Mouse (Mus musculus): ENCODE data around the gene Zic4.
A peak's percentile ranks its signal among the peaks of the same experiment; 100 is the strongest.

Zic4 gene

GRCm38 (mm10) chr9:91381284-91382110, 19.3 kb downstream of the Zic4 start:
- DNase-seq: peak; percentile 88

GRCm38 (mm10) chr9:91382111-91382379, 19.8 kb downstream of the Zic4 start:
- no peak for DNase-seq

GRCm38 (mm10) chr9:91382471-91383255, 20.4 kb downstream of the Zic4 start:
- DNase-seq: peak; percentile 75

- peak; percentile 79 for DNase-seq
Measured at GRCm38 (mm10) chr9:91383441-91384135, 21.4 kb downstream of the Zic4 start.

- DNase-seq: peak; percentile 59
Measured at GRCm38 (mm10) chr9:91384136-91384500, 21.9 kb downstream of the Zic4 start.

- DNase-seq: peak; percentile 52
Measured at GRCm38 (mm10) chr9:91384693-91385560, 22.7 kb downstream of the Zic4 start.

GRCm38 (mm10) chr9:91385561-91386430, 23.6 kb downstream of the Zic4 start:
- peak; percentile 43 for DNase-seq

GRCm38 (mm10) chr9:91386502-91386890, 24.3 kb downstream of the Zic4 start:
- peak; percentile 9 for DNase-seq

- peak; percentile 64 for DNase-seq
Measured at GRCm38 (mm10) chr9:91386891-91387739, 24.9 kb downstream of the Zic4 start.

GRCm38 (mm10) chr9:91387740-91388080, 25.5 kb downstream of the Zic4 start:
- peak; percentile 5 for DNase-seq

- DNase-seq: peak; percentile 57
Measured at GRCm38 (mm10) chr9:91388173-91388572, 26.0 kb downstream of the Zic4 start.

- DNase-seq: peak; percentile 46
Measured at GRCm38 (mm10) chr9:91393376-91394068, 31.3 kb downstream of the Zic4 start.

GRCm38 (mm10) chr9:91394211-91394646, 32.0 kb downstream of the Zic4 start:
- DNase-seq: peak; percentile 43

GRCm38 (mm10) chr9:91395066-91395772, 33.0 kb downstream of the Zic4 start:
- peak; percentile 68 for DNase-seq

- peak; percentile 16 for DNase-seq
Measured at GRCm38 (mm10) chr9:91399976-91400375, 37.8 kb downstream of the Zic4 start.

- DNase-seq: peak; percentile 53
Measured at GRCm38 (mm10) chr9:91400482-91401093, 38.4 kb downstream of the Zic4 start.

GRCm38 (mm10) chr9:91401471-91401870, 39.3 kb downstream of the Zic4 start:
- peak; percentile 65 for DNase-seq

- no peak for DNase-seq
Measured at GRCm38 (mm10) chr9:91404229-91404628, 42.0 kb downstream of the Zic4 start.

Data from heart, adult 11 months (tissue).